In the genomic region with DNA sequence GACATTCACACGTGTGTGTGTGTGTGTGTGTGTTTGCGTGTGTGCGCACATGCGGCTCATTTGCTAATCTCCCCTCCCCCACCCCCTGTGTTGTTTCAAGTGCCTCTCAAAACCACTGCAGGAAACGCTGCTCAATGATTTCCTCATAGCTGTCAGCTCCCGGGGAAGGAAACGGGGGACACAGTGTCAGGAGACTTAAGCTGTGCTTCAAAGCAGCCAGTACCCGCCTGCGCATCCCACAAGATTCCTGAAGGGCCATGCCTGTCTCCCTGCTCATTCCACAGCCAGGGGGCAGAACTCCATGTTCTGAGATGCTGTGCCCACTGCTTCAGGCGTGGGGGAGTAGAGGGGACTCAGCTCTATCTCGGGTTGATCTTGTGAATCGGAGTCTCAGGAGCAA, we compare ENCODE assay signal across 10 mouse cellular contexts. TPM values are rescaled to one million over a fixed set of nuclear protein-coding genes. Genes with fewer than 3 reads are reported as not detected.
DNase-seq lines count a peak whose midpoint lies in the region.
"Had no signal": no experiment of that assay in that cellular context is flagged by ENCODE, and none has a peak within 500 bp of the region (broad histone marks: within the 10 kb centered on the region; RNA-seq: fewer than 3 reads in every experiment).

No protein-coding gene starts in this region.

- intact Hi-C loops in heart, postnatal 36 days (cut with DNase I), result loop anchor here (2.0 kb wide), 1 partner anchor 24 kb away; no protein-coding TSS in a partner anchor

- peak; percentile 93 for DNase-seq in heart, adult 11 months
- DNase-seq in heart, postnatal 36 days, result no peak
- peak; percentile 80 for DNase-seq in CD4-positive helper T cell, adult 2 months (ENCODE audit: low read depth, low spot score)
- DNase-seq in embryo, embryonic 9.5 days (ENCODE audit: extremely low spot score), result peak; percentile 22
- peak; percentile 70 for DNase-seq in kidney, postnatal 10 days
- peak; percentile 28 for DNase-seq in mesoderm, embryonic 11.5 days (ENCODE audit: low read depth, low spot score)
- DNase-seq in cerebellum, postnatal 25 days, result no peak
- DNase-seq in natural killer cell, adult 2 months (ENCODE audit: low spot score in 2 of 2), result no peak

RNA-seq across cellular contexts. Expression of a gene that starts 5.6 kb away (rescaled TPM):
- not detected for total RNA-seq in heart, postnatal 36 days (2021)
- total RNA-seq: neutrophil, adult 5-6 weeks had no signal

RNA-seq across cellular contexts. Expression of a gene that starts 7.5 kb away (rescaled TPM):
- total RNA-seq in heart, postnatal 36 days (2021), result not detected
- total RNA-seq: neutrophil, adult 5-6 weeks had no signal

RNA-seq across cellular contexts. Expression of a gene that starts 10.7 kb away (rescaled TPM):
- total RNA-seq in heart, postnatal 36 days (2021), result not detected
- total RNA-seq: ES-E14 had no signal

RNA-seq across cellular contexts. Expression of a gene that starts 27.0 kb away (rescaled TPM):
- not detected for total RNA-seq in heart, postnatal 36 days (2021)
- total RNA-seq: neutrophil, adult 5-6 weeks had no signal

RNA-seq across cellular contexts. Expression of a gene that starts 29.0 kb away (rescaled TPM):
- 10 to 100 TPM; 14.8 to 15.4 TPM for total RNA-seq in heart, postnatal 36 days (2021)

Comparison
In these comparisons a context has a peak if more than half of its experiments do, and no peak if none do; other contexts are left out.
1. DNase-seq: peak in heart, adult 11 months (single experiment), CD4-positive helper T cell, adult 2 months (single experiment), embryo, embryonic 9.5 days (single experiment), kidney, postnatal 10 days (single experiment) and mesoderm, embryonic 11.5 days (single experiment); none in heart, postnatal 36 days (0 of 2), cerebellum, postnatal 25 days (0 of 2) and natural killer cell, adult 2 months (0 of 2).